Mouse (Mus musculus) brain, embryonic 14.5 days (tissue): ENCODE measurements at regions not wholly inside any gene's neighbourhood (a gene's known extent, or its start where the extent isn't known, plus 50 kb on each side); places are given as distances from the start of the nearest gene placed in this dataset.

ENCODE experiments used
- CTCF ChIP-seq: fragments of 200-500 bp; IDR thresholded peaks from 2 replicates; pipeline ENCODE4 v1.5.1; 2012; ENCODE audit warnings: inconsistent platforms, mild to moderate bottlenecking, moderate library complexity, borderline replicate concordance; ENCODE audit not compliant: insufficient read depth, insufficient read length; ENCODE audit errors: extremely low read depth
- POLR2A ChIP-seq: fragments of 200-500 bp; IDR thresholded peaks from 2 replicates; pipeline ENCODE4 v1.6.1; 2012; ENCODE audit warnings: mild to moderate bottlenecking, inconsistent platforms, borderline replicate concordance; ENCODE audit not compliant: poor library complexity, insufficient read depth, insufficient read length, severe bottlenecking; ENCODE audit errors: extremely low read depth

- no peak for TF ChIP-seq CTCF
- no peak for TF ChIP-seq POLR2A
These were observed 235.2 kb downstream of the Gm45692 start for GRCm38 (mm10) chr8:26354516-26354915.
